Mouse (Mus musculus): ENCODE data around the gene Clec16a.
A peak's percentile ranks its signal among the peaks of the same experiment; 100 is the strongest.

The Clec16a gene

GRCm38 (mm10) chr16:10642857-10643633, 97.9 kb downstream of the Clec16a start:
- DNase-seq (ENCODE audit: low read depth, low spot score), result no peak

GRCm38 (mm10) chr16:10644238-10644637, 99.1 kb downstream of the Clec16a start:
- DNase-seq (ENCODE audit: low read depth, low spot score), result no peak

- no peak for DNase-seq (ENCODE audit: low read depth, low spot score)
Measured at GRCm38 (mm10) chr16:10644731-10645130, 99.6 kb downstream of the Clec16a start.

- no peak for DNase-seq (ENCODE audit: low read depth, low spot score)
Measured at GRCm38 (mm10) chr16:10651804-10652203, 106.7 kb downstream of the Clec16a start.

- no peak for DNase-seq (ENCODE audit: low read depth, low spot score)
Measured at GRCm38 (mm10) chr16:10652935-10653334, 107.8 kb downstream of the Clec16a start.

- no peak for DNase-seq (ENCODE audit: low read depth, low spot score)
Measured at GRCm38 (mm10) chr16:10655236-10655635, 110.1 kb downstream of the Clec16a start.

- DNase-seq (ENCODE audit: low read depth, low spot score), result no peak
Measured at GRCm38 (mm10) chr16:10655926-10656325, 110.8 kb downstream of the Clec16a start.

GRCm38 (mm10) chr16:10656461-10656860, 111.3 kb downstream of the Clec16a start:
- DNase-seq (ENCODE audit: low read depth, low spot score), result no peak

GRCm38 (mm10) chr16:10656939-10657338, 111.8 kb downstream of the Clec16a start:
- DNase-seq (ENCODE audit: low read depth, low spot score), result no peak

- no peak for DNase-seq (ENCODE audit: low read depth, low spot score)
Measured at GRCm38 (mm10) chr16:10659211-10659610, 114.1 kb downstream of the Clec16a start.

GRCm38 (mm10) chr16:10660526-10660925, 115.4 kb downstream of the Clec16a start:
- DNase-seq (ENCODE audit: low read depth, low spot score), result no peak

GRCm38 (mm10) chr16:10661385-10661784, 116.2 kb downstream of the Clec16a start:
- DNase-seq (ENCODE audit: low read depth, low spot score), result no peak

- DNase-seq (ENCODE audit: low read depth, low spot score), result no peak
Measured at GRCm38 (mm10) chr16:10663890-10664731, 119.0 kb downstream of the Clec16a start.

GRCm38 (mm10) chr16:10664921-10665894, 120.1 kb downstream of the Clec16a start:
- DNase-seq (ENCODE audit: low read depth, low spot score), result no peak

GRCm38 (mm10) chr16:10666766-10667165, 121.6 kb downstream of the Clec16a start:
- no peak for DNase-seq (ENCODE audit: low read depth, low spot score)

GRCm38 (mm10) chr16:10668453-10668852, 123.3 kb downstream of the Clec16a start:
- DNase-seq (ENCODE audit: low read depth, low spot score), result no peak

GRCm38 (mm10) chr16:10668991-10669703, 124.0 kb downstream of the Clec16a start:
- DNase-seq (ENCODE audit: low read depth, low spot score), result peak; percentile 41

- no peak for DNase-seq (ENCODE audit: low read depth, low spot score)
Measured at GRCm38 (mm10) chr16:10669936-10670335, 124.8 kb downstream of the Clec16a start.

GRCm38 (mm10) chr16:10672490-10672889, 127.4 kb downstream of the Clec16a start:
- no peak for DNase-seq (ENCODE audit: low read depth, low spot score)

GRCm38 (mm10) chr16:10674020-10674419, 128.9 kb downstream of the Clec16a start:
- DNase-seq (ENCODE audit: low read depth, low spot score), result peak; percentile 71

GRCm38 (mm10) chr16:10674957-10675356, 129.8 kb downstream of the Clec16a start:
- DNase-seq (ENCODE audit: low read depth, low spot score), result no peak
